ENCODE assay signal across 18 mouse cellular contexts in genomic region chr6:131270312-131270711, GRCm38 (mm10). TPM values are rescaled to one million over a fixed set of nuclear protein-coding genes. Genes with fewer than 3 reads are reported as not detected.
"Had no signal": no experiment of that assay in that cellular context is flagged by ENCODE, and none has a peak within 500 bp of the region (broad histone marks: within the 10 kb centered on the region; RNA-seq: fewer than 3 reads in every experiment).

No protein-coding gene starts in this region.

- H3K27ac ChIP-seq: liver, embryonic 15.5 days; midbrain, embryonic 13.5 days; midbrain, embryonic 15.5 days; neural tube, embryonic 12.5 days; stomach, embryonic 15.5 days; stomach, postnatal 0 days had no signal

- H3K36me3 ChIP-seq: liver, embryonic 15.5 days; midbrain, embryonic 13.5 days; midbrain, embryonic 15.5 days; neural tube, embryonic 12.5 days; stomach, embryonic 15.5 days had no signal

- H3K4me1 ChIP-seq: liver, embryonic 15.5 days; midbrain, embryonic 13.5 days; midbrain, embryonic 15.5 days; neural tube, embryonic 12.5 days; stomach, embryonic 15.5 days had no signal

- H3K4me3 ChIP-seq: liver, embryonic 15.5 days; megakaryocyte, embryonic 14.5 days; midbrain, embryonic 13.5 days; midbrain, embryonic 15.5 days; neural tube, embryonic 12.5 days; stomach, embryonic 15.5 days had no signal

- DNase-seq: lung, adult 18-20 months; lung, embryonic 14.5 days; lung, postnatal 10 days; lung, postnatal 4 days; right cerebral cortex, postnatal 14 days; thymus, adult 2 months; thymus, postnatal 25 days; thymus, postnatal 4 days had no signal

RNA-seq across cellular contexts. Expression of gene Klra2, which starts 23.1 kb away (rescaled TPM):
- polyA plus RNA-seq: midbrain, embryonic 11.5 days; midbrain, embryonic 13.5 days; midbrain, embryonic 15.5 days; midbrain, postnatal 0 days; neural tube, embryonic 12.5 days; testis, adult 2 months had no signal
